Mouse (Mus musculus) layer of hippocampus, adult 18-20 months (tissue): ENCODE data around the gene Frat2. TPM values are rescaled to one million over a fixed set of nuclear protein-coding genes. Genes with fewer than 3 reads are reported as not detected.

Source experiments
- DNase-seq, 2 experiments: peaks; one replicate each; pipeline ENCODE4 v3.0.0; 2022; ENCODE audit warnings: low spot score in 2 of 2
- total RNA-seq, 2 experiments: library from RNA; stranded (reverse); gene quantifications; 2 replicates each; pipeline ENCODE4 v1.2.3; 2021

The Frat2 gene
- total RNA-seq, 2 experiments from 2014 or later, result 12.9 to 13.1 TPM

DNA sequence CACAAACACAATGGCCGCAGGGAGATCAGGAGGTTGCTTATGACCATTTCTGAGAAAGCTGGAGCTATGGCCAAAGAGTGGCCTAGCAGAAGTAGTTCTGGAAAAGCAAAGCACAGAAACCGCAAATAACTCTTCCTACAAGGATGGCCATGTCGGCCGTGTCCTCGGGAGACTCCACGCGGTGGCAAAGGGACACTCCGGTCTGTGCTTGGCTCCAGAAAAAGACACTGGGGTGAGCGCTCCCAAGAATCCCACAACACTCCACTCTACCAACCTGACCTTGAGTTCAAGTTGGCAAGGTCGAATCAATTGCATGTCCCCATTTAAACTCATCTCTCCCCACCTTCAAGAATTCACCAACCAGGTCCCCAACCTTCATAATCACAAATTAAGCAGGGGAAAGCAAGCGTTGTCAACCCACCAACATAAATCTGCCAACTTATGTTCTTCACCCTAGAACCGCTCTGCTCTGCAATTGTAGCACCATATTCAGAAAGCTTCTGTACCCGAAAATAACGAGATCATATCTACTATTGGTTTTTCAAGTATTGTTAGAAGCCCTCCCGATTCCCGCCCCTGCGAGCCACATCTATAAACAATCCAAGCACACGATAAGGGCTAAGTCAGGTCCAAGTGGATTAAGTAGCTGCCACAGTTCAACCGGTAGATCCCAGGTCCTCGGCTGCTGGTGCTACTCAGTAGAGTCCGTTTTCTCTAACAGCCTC lies 1.4 kb downstream of the Frat2 start:
- no peak for DNase-seq

DNA sequence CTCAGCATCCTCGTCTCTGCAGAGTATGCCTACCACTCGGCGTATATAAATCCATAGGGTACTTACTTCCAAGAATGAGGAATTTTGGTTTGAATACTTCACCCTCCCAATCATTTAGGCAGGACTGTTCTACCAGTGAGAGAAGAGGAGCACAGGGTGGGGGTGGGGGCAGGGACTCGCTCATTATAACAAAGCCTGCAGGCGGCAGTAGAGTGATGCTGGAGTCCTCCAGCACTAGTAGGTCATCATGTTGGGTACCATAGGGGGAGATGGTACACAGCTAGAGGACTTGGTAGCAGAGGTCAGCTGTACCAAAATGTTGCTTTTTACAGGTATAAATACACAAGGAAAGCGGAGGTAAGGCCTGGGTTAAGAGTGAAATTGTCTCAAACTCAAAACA lies 3.6 kb downstream of the Frat2 start:
- DNase-seq, result no peak

- DNase-seq, result no peak
Observed at GRCm38 (mm10) chr19:41842706-41843105, 5.2 kb downstream of the Frat2 start.

GRCm38 (mm10) chr19:41842196-41842595 lies 5.7 kb downstream of the Frat2 start:
- no peak for DNase-seq

DNA sequence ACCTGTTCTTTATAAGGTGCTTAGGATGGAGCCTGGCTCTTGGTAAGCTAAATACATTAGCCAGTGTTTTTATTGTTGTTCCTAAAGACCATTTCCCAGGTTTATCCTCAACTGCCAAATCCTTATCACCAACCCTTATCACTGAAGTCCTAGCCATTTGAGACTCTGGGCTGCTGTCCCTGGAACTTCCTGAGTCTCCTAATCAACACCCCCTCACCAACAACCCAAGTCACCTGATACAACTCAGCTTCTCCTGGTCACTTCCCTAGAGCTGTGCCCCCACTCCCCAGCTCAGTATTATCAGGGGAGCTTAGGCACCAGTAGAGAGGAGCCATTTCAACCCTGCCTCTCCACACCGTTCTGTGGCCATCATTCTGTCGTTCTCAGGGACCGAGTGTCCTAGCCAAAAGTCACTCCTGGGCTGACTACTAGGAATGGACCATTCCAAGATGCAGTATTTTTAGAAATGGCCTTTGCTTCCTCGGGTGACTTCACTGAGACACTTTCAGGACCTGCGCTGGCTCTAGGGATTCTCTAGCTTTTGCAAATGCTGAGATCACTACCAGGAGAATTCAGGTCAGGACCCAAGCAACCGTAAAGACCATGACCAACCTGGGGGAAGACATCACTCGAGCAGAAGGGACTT lies 6.7 kb downstream of the Frat2 start:
- no peak for DNase-seq

DNA sequence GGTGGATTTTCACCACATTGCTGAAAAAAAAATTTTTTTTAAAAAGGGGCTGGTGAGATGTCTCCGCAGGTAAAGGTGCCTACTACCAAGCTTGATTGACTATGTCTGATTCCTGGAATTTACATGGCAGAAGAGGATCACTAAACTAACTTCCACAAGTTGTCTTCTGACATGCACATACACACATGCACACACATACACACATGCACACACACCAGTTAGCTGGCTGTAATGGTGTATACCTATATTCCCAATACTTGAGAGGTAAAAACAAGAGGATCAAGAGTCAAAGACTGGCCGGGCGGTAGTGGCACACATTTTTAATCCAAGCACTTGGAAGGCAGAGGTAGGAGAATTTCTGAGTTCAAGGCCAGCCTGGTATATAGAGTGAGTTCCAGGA lies 8.2 kb downstream of the Frat2 start:
- DNase-seq, result no peak

DNA sequence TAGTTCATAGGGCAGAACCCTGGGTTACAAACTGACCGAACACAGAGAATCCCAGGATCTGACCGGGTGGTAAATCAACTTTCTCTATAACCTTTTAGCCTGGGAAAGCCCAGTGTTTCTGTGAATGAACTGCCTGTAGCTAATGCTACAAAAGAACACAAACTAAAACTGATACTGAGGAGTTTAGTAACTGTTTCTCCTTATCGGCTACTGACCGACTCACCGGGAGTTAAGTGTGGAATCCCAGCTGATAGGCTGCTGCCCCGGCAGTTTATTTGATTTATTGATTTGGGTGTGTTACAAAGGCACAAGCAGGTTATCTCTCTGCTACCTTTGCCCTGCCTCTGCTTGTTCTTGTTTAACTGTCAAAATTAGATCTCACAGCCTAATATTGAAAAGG lies 9.1 kb downstream of the Frat2 start:
- no peak for DNase-seq

GRCm38 (mm10) chr19:41837917-41838261 lies 10.0 kb downstream of the Frat2 start:
- DNase-seq, result no peak

GRCm38 (mm10) chr19:41837194-41837916 lies 10.6 kb downstream of the Frat2 start:
- DNase-seq, result no peak

- DNase-seq, result no peak
Observed at GRCm38 (mm10) chr19:41836719-41837118, 11.2 kb downstream of the Frat2 start.

DNA sequence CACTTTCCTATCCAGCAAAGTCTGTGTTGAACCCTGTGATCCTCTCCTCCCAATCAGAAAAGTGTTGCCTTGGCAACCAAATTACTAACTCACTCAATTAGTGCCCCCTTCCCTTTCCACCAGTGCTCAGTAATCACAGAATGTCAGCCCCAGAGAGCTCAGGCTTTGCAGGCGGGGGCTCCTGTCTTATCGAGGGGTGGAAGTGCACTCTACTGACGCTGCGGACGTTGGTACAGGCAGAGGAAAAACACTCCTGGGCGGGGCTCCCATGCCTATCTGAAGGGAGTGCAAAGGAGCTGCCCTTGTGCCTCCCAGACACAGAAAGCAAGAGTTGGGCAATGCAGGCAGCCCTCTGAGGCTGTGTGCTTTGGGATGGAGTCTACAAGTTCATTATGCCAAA lies 12.1 kb downstream of the Frat2 start:
- DNase-seq, result peak; percentile 57 to 77

DNA sequence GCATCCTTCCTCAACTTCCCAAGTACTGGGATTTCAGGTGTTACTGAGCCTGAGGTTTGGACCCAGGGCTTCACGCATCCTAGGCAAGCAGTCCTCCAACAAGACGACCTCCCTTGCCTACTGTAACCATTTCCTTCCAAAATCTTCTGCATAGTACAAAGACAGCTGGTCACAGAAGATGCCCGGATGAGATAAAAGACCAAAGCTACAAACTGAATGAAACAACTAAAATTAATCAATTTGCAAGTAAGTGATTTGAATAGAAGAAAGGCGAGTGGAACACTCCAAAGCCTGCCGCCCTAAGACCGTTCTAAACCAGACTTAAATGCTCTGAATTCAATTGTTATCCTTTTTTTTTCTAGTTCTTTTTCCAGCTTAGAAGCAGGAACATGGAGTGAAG lies 12.5 kb downstream of the Frat2 start:
- DNase-seq, result no peak

DNA sequence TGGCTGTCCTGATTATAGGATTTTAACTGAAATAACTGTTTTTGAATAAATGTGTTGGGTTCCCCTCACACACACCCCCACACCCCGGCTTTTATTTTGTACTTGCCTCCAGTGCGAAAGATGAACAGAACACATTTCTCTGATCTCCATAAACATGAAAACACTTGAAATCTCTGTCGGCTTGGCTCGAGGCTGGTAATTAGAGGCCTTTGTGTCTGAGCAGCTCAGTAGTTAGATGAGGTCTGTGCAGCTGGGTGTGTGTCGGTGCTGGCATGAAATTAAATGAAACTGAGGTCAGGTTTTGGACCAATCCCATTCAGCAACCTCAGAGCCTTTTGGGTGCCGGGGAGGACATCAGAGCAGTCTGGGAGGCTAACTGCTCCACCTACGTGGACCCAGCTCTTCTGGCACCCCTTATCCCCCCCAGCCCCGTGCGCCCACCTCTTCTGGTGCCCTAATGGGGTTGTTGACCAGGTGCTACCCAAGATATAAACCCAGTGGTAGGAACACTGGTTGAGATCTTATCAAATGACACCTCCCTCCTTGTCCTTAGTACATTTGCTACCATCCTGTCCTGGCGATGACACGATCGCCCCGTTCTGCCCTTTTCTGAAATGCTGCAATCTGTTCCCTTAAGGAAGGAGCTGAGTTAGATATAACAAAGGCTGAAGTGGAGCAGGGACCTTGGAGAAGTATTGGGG lies 15.3 kb downstream of the Frat2 start:
- peak in 1 of 2 experiments; percentile 44 for DNase-seq

DNA sequence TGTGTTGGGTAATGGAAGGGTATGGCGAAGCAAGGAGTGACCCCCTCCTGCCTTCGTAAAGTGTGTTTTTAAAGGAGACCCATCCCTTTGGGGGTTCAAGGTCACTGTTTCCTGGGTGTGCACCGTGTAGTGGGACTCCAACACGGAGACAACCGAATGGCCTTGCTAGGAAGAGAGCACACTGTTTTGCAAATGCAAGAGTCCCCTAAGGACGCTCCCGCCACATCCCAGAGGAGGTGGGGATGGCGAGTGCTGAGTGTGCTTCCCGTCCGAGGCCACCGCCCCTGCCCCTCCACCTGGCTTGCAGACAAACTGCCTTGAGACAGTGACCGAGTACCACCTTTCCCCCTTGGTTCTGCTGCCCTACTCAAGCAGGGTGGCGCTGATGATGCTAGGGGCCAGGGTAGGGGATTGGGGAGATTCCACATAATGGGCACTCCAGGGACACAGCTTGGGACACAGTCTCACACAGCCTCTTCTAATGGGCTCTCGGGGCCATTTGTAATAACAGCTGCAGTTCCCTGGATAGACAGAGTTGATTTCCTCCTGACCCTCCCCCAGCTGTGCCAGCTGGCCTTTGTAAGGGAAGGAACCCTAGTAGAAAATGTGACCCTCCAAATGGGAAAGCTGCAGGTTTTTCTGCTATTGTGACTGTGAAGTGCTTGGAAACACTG lies 16.1 kb downstream of the Frat2 start:
- DNase-seq, result peak in 1 of 2 experiments; percentile 9

GRCm38 (mm10) chr19:41831101-41831570 lies 16.8 kb downstream of the Frat2 start:
- peak in 1 of 2 experiments; percentile 53 for DNase-seq

- peak in 1 of 2 experiments; percentile 61 for DNase-seq
Observed at GRCm38 (mm10) chr19:41830106-41831031, 17.6 kb downstream of the Frat2 start.

DNA sequence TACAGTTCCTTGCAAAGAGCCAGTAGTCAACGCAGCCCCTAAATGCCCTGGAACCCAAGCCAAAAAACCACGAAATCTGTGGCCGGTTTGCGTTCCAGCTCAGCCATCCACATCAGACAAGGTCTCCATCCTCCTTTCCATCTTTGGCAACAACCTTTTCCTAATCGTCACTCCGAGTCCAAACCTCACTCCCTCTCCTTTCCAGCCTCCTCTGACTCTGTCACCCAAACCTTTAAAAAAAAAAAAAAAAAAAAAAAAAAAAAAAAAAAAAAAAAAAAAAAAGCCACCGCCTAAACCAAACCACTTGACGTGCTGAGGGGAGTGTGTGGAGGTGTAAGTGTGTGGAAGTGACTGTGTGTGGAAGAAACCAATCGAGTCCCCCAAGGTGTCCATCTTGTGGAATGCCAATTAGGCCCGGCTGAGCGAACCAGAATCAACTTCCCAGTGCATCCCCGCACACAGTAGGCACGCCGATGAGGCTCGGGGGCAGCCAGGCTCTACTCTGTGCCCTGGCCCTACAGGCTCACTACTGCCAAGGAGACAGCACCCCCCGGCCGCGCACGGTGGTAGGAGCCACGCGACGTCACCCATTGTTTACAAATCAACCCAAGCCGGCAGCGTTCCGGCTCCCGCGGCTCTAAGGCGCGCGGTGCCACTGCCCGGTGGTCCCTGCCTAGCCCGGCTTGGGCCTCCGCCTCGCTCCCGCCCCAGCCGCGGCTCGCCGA lies 18.4 kb downstream of the Frat2 start, which contains the start of gene Frat1:
TSS of gene Frat1 (plus strand) at position 590 of the 725 bp plus-strand sequence.
- peak; percentile 88 to 95 for DNase-seq

DNA sequence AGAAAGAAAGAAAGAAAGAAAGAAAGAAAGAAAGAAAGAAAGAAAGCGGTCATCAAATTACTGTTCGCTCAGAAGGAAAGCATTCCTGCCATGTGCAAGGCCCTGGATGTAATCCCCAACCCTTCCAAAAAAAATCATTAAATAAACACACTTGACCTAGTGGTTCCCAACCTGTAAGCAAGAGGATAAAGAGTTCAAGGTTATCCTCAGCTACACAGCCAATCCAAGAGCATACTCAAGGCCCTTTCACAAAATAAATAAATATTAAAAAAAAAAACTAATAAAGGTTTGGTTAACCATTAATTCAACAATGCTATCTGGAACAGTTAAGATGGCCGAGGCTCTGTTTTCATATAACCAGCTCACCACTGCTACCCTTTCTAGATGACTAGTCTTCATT lies 19.0 kb downstream of the Frat2 start:
- DNase-seq, result no peak

- DNase-seq, result no peak
Observed at GRCm38 (mm10) chr19:41826529-41826928, 21.4 kb downstream of the Frat2 start.
